Mouse (Mus musculus) left cerebral cortex, adult 2 months (tissue): ENCODE measurements around the gene Tab2. TPM values are rescaled to one million over a fixed set of nuclear protein-coding genes. Genes with fewer than 3 reads are reported as not detected.
"Not testable (repeated sequence)": the region's sequence is repeated elsewhere in the genome, so short reads cannot be mapped to it uniquely, and the experiment has no call there.

Source experiments
- DNase-seq, 2 experiments: peaks; one replicate each; pipeline ENCODE4 v3.0.0; 2021 to 2022; ENCODE audit warnings: low spot score in 2 of 2, mixed read lengths in 1 of 2; ENCODE audit errors: extremely low spot score in 1 of 2
- H3K27ac ChIP-seq: fragments of 200-600 bp; 2 replicates; pipeline ENCODE4 v1.8.1; 2022
- H3K4me3 ChIP-seq: fragments of 200-600 bp; 2 replicates; pipeline ENCODE4 v1.8.1; 2022
- CTCF ChIP-seq: fragments of 200-600 bp; IDR thresholded peaks from 2 replicates; pipeline ENCODE4 v1.8.1; 2022; ENCODE audit warnings: antibody characterized with exemption, mild to moderate bottlenecking, moderate library complexity
- intact Hi-C: fragments of 180-260 bp; cut with DNase I; formaldehyde crosslinking; loops from one replicate; pipeline ENCODE4 v1.15.1; 2025
- total RNA-seq, 2 experiments: library from RNA; stranded (reverse); gene quantifications; 2 replicates each; pipeline ENCODE4 v1.2.3; 2021

Tab2 gene
- total RNA-seq, 2 experiments from 2014 or later = 53.9 to 56.9 TPM

- no peak for TF ChIP-seq CTCF
- intact Hi-C loops = loop anchor here (2.0 to 10.0 kb wide), 3 partner anchors 75 to 833 kb away; partner anchors contain the start of gene Ust
- Histone ChIP-seq H3K4me3 (no peak overlapping the region), H3K27ac (no peak overlapping the region)
- DNase-seq = no peak
These were observed 74.1 kb downstream of the Tab2 start for GRCm38 (mm10) chr10:7881971-7882370.

- intact Hi-C loops = loop anchor here (5.0 to 10.0 kb wide), 2 partner anchors 73 to 635 kb away; partner anchors contain the start of gene Ust
These were observed 75.7 kb downstream of the Tab2 start for GRCm38 (mm10) chr10:7880283-7880682.

GRCm38 (mm10) chr10:7874194-7874593, 81.8 kb downstream of the Tab2 start:
- H3K27ac ChIP-seq = no peak overlapping the region
- no peak for TF ChIP-seq CTCF
- DNase-seq = no peak
- no peak overlapping the region for H3K4me3 ChIP-seq
- intact Hi-C loops = no loop called here

More at GRCm38 (mm10) chr10:7880283-7880682, 75.7 kb downstream of the Tab2 start:
- H3K27ac ChIP-seq, H3K4me3 ChIP-seq, DNase-seq: not testable (repeated sequence)

GRCm38 (mm10) chr10:7871381-7872020, 84.5 kb downstream of the Tab2 start:
- no peak overlapping the region for H3K27ac ChIP-seq
- no peak overlapping the region for H3K4me3 ChIP-seq
- intact Hi-C loops = no loop called here
- no peak for TF ChIP-seq CTCF
- DNase-seq = no peak

GRCm38 (mm10) chr10:7870571-7871315, 85.3 kb downstream of the Tab2 start:
- intact Hi-C loops = no loop called here
- H3K27ac ChIP-seq = no peak overlapping the region
- peak; percentile 29 to 47 for DNase-seq
- H3K4me3 ChIP-seq = no peak overlapping the region
- peak; percentile 54 for TF ChIP-seq CTCF

GRCm38 (mm10) chr10:7869746-7870145, 86.3 kb downstream of the Tab2 start:
- Histone ChIP-seq H3K27ac (no peak overlapping the region), H3K4me3 (no peak overlapping the region)
- intact Hi-C loops = loop anchor here (5.0 kb wide), 1 partner anchor 57 kb away; no protein-coding TSS in a partner anchor
- DNase-seq = no peak
- no peak for TF ChIP-seq CTCF

GRCm38 (mm10) chr10:7867666-7868030, 88.4 kb downstream of the Tab2 start:
- intact Hi-C loops = loop anchor here (5.0 kb wide), 1 partner anchor 55 kb away; no protein-coding TSS in a partner anchor
- H3K4me3 ChIP-seq = peak overlapping the region; percentile 37

GRCm38 (mm10) chr10:7866762-7867665, 89.0 kb downstream of the Tab2 start:
- Histone ChIP-seq H3K27ac (no peak overlapping the region), H3K4me3 (peak overlapping the region; percentile 37)
- TF ChIP-seq CTCF = peak; percentile 16
- no peak for DNase-seq
- intact Hi-C loops = loop anchor here (5.0 kb wide), 1 partner anchor 55 kb away; no protein-coding TSS in a partner anchor

More at GRCm38 (mm10) chr10:7867666-7868030, 88.4 kb downstream of the Tab2 start:
- H3K27ac ChIP-seq = no peak overlapping the region
- TF ChIP-seq CTCF = no peak
- DNase-seq = no peak

- intact Hi-C loops = loop anchor here (5.0 kb wide), 1 partner anchor 53 kb away; no protein-coding TSS in a partner anchor
- H3K27ac ChIP-seq = no peak overlapping the region
- TF ChIP-seq CTCF = no peak
- H3K4me3 ChIP-seq = no peak overlapping the region
- DNase-seq = no peak
These were observed 91.2 kb downstream of the Tab2 start for GRCm38 (mm10) chr10:7864806-7865205.

- Histone ChIP-seq H3K27ac (no peak overlapping the region), H3K4me3 (no peak overlapping the region)
- intact Hi-C loops = no loop called here
- no peak for TF ChIP-seq CTCF
- DNase-seq = no peak
These were observed 91.8 kb downstream of the Tab2 start for GRCm38 (mm10) chr10:7864184-7864583.

- intact Hi-C loops = no loop called here
- Histone ChIP-seq H3K27ac (no peak overlapping the region), H3K4me3 (no peak overlapping the region)
- DNase-seq = no peak
- TF ChIP-seq CTCF = no peak
These were observed 92.6 kb downstream of the Tab2 start for GRCm38 (mm10) chr10:7863411-7863810.
